Mouse (Mus musculus): ENCODE measurements around the gene Spg20.

DNA sequence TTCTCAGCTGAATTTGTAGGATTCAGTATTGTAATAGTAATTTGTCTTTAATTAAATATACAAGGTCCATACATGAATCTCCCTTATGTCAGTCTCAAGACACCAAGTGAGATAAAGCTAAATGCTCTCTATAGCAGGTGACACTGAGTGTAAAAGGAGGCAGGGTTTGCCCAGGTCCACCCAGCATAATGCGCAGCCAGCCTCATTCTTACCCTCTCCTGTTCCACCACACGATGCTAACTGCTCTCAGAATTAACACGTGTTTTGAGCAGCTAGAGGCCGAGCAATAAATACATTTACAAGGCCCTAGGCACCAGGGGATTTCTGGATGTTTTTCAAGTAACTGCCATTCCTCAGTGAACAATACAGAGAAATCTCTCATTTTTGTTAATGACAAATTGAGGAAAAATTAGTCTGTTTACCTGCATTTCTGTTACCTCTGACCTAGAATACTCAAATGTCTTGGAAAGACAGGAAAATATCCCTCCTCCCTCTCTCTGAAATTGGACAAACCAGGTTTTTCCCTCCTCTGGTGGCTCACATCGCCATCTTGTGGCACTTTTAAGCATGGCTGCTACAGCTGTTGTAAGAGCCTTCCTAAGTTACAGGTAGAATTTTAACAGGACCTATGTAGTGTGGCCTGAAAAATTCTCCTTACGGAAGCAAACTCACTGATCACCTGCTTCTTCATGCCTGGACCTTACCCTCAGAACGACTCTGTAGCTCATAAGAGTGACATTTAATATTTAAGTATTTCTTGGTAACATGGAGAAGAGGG lies 39.9 kb downstream of the Spg20 start:
- no peak for TF ChIP-seq CTCF (IDR thresholded peaks at IDR 0.05; ENCODE audit: low read depth, low read length)
- TF ChIP-seq TAL1 (conservative IDR thresholded peaks at IDR 0.05; ENCODE audit: low read depth, low read length) = no peak
- TF ChIP-seq GATA1 (IDR thresholded peaks at IDR 0.05; ENCODE audit: borderline replicate concordance, low read length) = no peak

All from G1E (cell line).